Mouse (Mus musculus): ENCODE measurements around the gene Nxn. TPM values are rescaled to one million over a fixed set of nuclear protein-coding genes. Genes with fewer than 3 reads are reported as not detected.
A peak's percentile ranks its signal among the peaks of the same experiment; 100 is the strongest.

Nxn gene
- total and polyA plus RNA-seq, 3 experiments, result 52.8 to 54.3 (median 53.0) TPM

DNA sequence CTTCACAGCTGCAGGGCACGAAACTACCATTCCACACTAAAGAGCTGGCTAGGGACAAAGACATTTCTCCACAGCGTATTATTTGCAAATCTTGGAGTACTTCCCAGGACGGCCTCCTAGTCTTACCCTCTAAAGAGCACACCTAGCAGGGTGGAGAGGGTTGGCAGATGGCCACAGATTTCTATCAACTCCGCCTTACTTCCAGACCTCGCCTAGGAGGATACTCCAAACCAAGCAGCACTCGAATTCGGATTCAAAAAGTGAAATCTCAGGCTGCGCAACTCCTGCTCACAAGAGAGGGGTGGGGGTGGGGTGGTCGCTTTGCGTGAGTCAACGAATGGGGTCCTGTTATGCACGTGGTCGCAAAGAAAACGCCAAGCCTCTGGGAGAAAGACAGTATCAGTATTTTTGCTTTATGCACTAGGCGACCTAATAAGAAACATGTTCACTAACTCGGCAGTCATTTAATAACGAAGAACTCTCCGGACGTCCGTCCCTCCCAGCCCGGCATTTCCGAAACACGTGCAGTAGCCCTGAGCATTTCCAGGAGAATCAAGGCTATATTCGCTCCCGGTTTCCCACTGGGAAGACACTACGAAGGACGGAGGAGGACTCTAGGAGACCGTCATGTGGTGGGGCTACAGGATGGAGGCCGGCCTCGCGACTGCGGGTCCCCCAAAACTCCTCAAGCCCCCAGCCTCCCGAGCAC, 182.1 kb downstream of the Nxn start (continued):
- TF ChIP-seq JUND (IDR thresholded peaks at IDR 0.05; ENCODE audit: low read depth, low read length) (no peak), TBP (IDR thresholded peaks at IDR 0.05; ENCODE audit: low read depth, low read length) (peak; percentile 54; the same call in 1 of the 2 replicates), NRF1 (IDR thresholded peaks at IDR 0.05; ENCODE audit: insufficient read depth, low read depth, low read length, poor library complexity, severe bottlenecking) (no peak), POLR2A (IDR thresholded peaks at IDR 0.05; ENCODE audit: control insufficient read depth in 1 of 2, insufficient read depth in 1 of 2, low read depth in 1 of 2, low read length in 2 of 2, poor library complexity in 1 of 2) (no peak; a peak in 1 of 4 replicates)

DNA sequence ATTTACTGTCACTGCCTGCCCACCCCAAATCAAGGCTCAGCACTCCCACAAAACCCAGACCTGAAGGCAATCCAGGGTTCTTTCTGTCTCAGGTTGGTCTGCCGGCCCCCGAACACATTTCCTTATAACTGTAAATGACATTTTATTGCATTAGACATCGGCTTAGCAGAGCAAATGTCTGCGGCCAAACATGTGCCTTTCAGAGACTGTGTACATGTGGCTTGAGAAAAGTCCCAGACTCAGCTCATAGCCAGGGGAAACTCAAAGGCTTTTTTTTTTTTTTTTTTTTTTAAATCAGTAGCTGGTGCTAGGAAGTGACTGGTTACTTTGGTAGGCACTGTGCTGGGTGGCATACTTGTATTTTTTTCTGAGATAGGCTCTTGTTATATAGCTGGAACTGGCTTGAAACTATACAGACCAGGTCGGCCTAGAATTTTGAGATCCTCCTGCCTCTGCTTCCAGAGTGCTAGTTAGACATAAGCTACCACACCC, 182.8 kb downstream of the Nxn start:
- Histone ChIP-seq H3K9ac (ENCODE audit: control insufficient read depth, low read depth, low read length, poor library complexity, severe bottlenecking) (no peak overlapping the region; the same call in 1 of the 2 replicates), H3K27ac (ENCODE audit: control insufficient read depth, low read depth, low read length) (peak overlapping the region; percentile 70; the same call in 1 of the 2 replicates), H3K4me3 (ENCODE audit: control insufficient read depth in 1 of 2, insufficient read depth in 1 of 2, low read depth in 2 of 2, low read length in 2 of 2) (peak overlapping the region in 1 of 2 experiments; percentile 78; a peak in 1 of 4 replicates), H3K79me2 (ENCODE audit: control insufficient read depth, insufficient read depth, low read length, poor library complexity) (peaks cover 9% of the 10 kb centered on the region), H3K9me3 (replicated peaks; ENCODE audit: insufficient read depth, low read length) (no peaks in the 10 kb centered on the region), H3K27me3 (ENCODE audit: control insufficient read depth in 1 of 2, insufficient read depth in 2 of 2, low read length in 2 of 2) (no peaks in the 10 kb centered on the region), H3K4me1 (ENCODE audit: control insufficient read depth in 1 of 2, insufficient read depth in 2 of 2, low read length in 2 of 2) (peaks cover 2 to 15% of the 10 kb centered on the region in 2 experiments; a peak in 3 of 4 replicates), H3K36me3 (ENCODE audit: control insufficient read depth in 1 of 2, insufficient read depth in 2 of 2, low read length in 2 of 2) (peaks cover 0 to 9% of the 10 kb centered on the region in 2 experiments; a peak in 2 of 4 replicates)
- TF ChIP-seq NRF1 (IDR thresholded peaks at IDR 0.05; ENCODE audit: insufficient read depth, low read depth, low read length, poor library complexity, severe bottlenecking) (no peak), TCF12 (IDR thresholded peaks at IDR 0.05; ENCODE audit: low read depth, low read length) (no peak), MYB (IDR thresholded peaks at IDR 0.05; ENCODE audit: low read depth, low read length) (no peak), ZKSCAN1 (IDR thresholded peaks at IDR 0.05; ENCODE audit: low read depth, low read length) (no peak), CHD1 (IDR thresholded peaks at IDR 0.05; ENCODE audit: low read depth, low read length) (no peak), MXI1 (IDR thresholded peaks at IDR 0.05; ENCODE audit: low read depth, low read length) (no peak), GABPA (IDR thresholded peaks at IDR 0.05; ENCODE audit: low read depth, low read length) (no peak), POLR2AphosphoS2 (IDR thresholded peaks at IDR 0.05; ENCODE audit: low read length) (peak; percentile 2; the same call in 1 of the 2 replicates), ZNF384 (IDR thresholded peaks at IDR 0.05; ENCODE audit: low read depth, low read length) (peak; percentile 86), JUND (IDR thresholded peaks at IDR 0.05; ENCODE audit: low read depth, low read length) (peak; percentile 48; the same call in 1 of the 2 replicates), UBTF (IDR thresholded peaks at IDR 0.05; ENCODE audit: borderline replicate concordance, insufficient read depth, low read depth, low read length) (no peak), KAT2A (conservative IDR thresholded peaks at IDR 0.05; ENCODE audit: low read depth, low read length) (no peak), HCFC1 (IDR thresholded peaks at IDR 0.05; ENCODE audit: low read depth, low read length) (0 out of 2 replicates have a peak, but pooled peaks have one; percentile 0), RAD21 (IDR thresholded peaks at IDR 0.05; ENCODE audit: low read depth, low read length) (no peak), E2F4 (IDR thresholded peaks at IDR 0.05; ENCODE audit: borderline replicate concordance, low read depth, low read length) (no peak), ZMIZ1 (IDR thresholded peaks at IDR 0.05; ENCODE audit: low read depth, low read length) (no peak)
- no peak for DNase-seq (ENCODE audit: low read depth, low spot score)
